Mouse (Mus musculus) MEL (cell line): ENCODE measurements around the gene Srebf1. TPM values are rescaled to one million over a fixed set of nuclear protein-coding genes. Genes with fewer than 3 reads are reported as not detected.

ENCODE experiments used
- DNase-seq: peaks from one replicate; pipeline ENCODE4 v3.0.0; 2011; ENCODE audit warnings: low read depth, low spot score
- H3K27ac ChIP-seq: 2 replicates; pipeline ENCODE4 v1.5.1; 2012; ENCODE audit warnings: low read depth, mild to moderate bottlenecking, control low read depth, low read length, moderate library complexity; ENCODE audit not compliant: control insufficient read depth
- H3K27me3 ChIP-seq, 2 experiments: fragments of 150-350 bp in 1 of 2; sonication (generic) in 1 of 2; 2 replicates each; pipeline ENCODE4 v1.6.1; 2012; ENCODE audit warnings: low read length in 2 of 2, mild to moderate bottlenecking in 2 of 2, improper control_type of control experiment in 1 of 2, moderate library complexity in 1 of 2; ENCODE audit not compliant: insufficient read depth in 2 of 2, control insufficient read depth in 1 of 2
- H3K36me3 ChIP-seq, 2 experiments: 2 replicates each; pipeline ENCODE4 v1.6.1; 2012 to 2014; ENCODE audit warnings: low read length in 2 of 2, improper control_type of control experiment in 1 of 2, inconsistent platforms in 1 of 2, mild to moderate bottlenecking in 1 of 2; ENCODE audit not compliant: insufficient read depth in 2 of 2, control insufficient read depth in 1 of 2
- H3K4me1 ChIP-seq, 2 experiments: fragments of 150-350 bp in 1 of 2; sonication (generic) in 1 of 2; 2 replicates each; pipeline ENCODE4 v1.6.1; 2012; ENCODE audit warnings: low read length in 2 of 2, improper control_type of control experiment in 1 of 2, mild to moderate bottlenecking in 1 of 2; ENCODE audit not compliant: insufficient read depth in 2 of 2, control insufficient read depth in 1 of 2
- H3K4me3 ChIP-seq, 2 experiments: fragments of 150-350 bp in 1 of 2; sonication (generic) in 1 of 2; 2 replicates each; pipeline ENCODE4 v1.5.1; 2012; ENCODE audit warnings: low read depth in 2 of 2, low read length in 2 of 2, mild to moderate bottlenecking in 2 of 2, moderate library complexity in 2 of 2, control low read depth in 1 of 2, improper control_type of control experiment in 1 of 2; ENCODE audit not compliant: control insufficient read depth in 1 of 2, insufficient read depth in 1 of 2
- H3K79me2 ChIP-seq: 2 replicates; pipeline ENCODE4 v1.6.1; 2012; ENCODE audit warnings: mild to moderate bottlenecking, low read length, moderate library complexity; ENCODE audit not compliant: control insufficient read depth, poor library complexity, insufficient read depth
- H3K9ac ChIP-seq: 2 replicates; pipeline ENCODE4 v1.6.1; 2012; ENCODE audit warnings: low read depth, mild to moderate bottlenecking, control low read depth, low read length, moderate library complexity; ENCODE audit not compliant: control insufficient read depth, poor library complexity, severe bottlenecking
- H3K9me3 ChIP-seq: fragments of 150-350 bp; sonication (generic); replicated peaks from 2 replicates; pipeline ENCODE4 v1.6.1; 2012; ENCODE audit warnings: mild to moderate bottlenecking, low read length, improper control_type of control experiment, moderate library complexity; ENCODE audit not compliant: insufficient read depth
- CHD1 ChIP-seq: IDR thresholded peaks from 2 replicates; pipeline ENCODE4 v1.6.1; 2012; ENCODE audit warnings: low read depth, mild to moderate bottlenecking, inconsistent platforms, low read length, improper control_type of control experiment
- CHD2 ChIP-seq: IDR thresholded peaks from 2 replicates; pipeline ENCODE4 v1.6.1; 2011; ENCODE audit warnings: low read length, improper control_type of control experiment
- GATA1 ChIP-seq: IDR thresholded peaks from 2 replicates; pipeline ENCODE4 v1.6.1; 2011; ENCODE audit warnings: low read depth, low read length, improper control_type of control experiment
- JUND ChIP-seq: IDR thresholded peaks from 2 replicates; pipeline ENCODE4 v1.6.1; 2011; ENCODE audit warnings: low read depth, mild to moderate bottlenecking, improper control_type of control experiment, low read length
- KAT2A ChIP-seq: conservative IDR thresholded peaks from 2 replicates; pipeline ENCODE4 v1.6.1; 2012; ENCODE audit warnings: low read depth, low read length, improper control_type of control experiment, inconsistent platforms
- MAX ChIP-seq: IDR thresholded peaks from 2 replicates; pipeline ENCODE4 v1.6.1; 2011; ENCODE audit warnings: low read length, improper control_type of control experiment
- MAZ ChIP-seq: IDR thresholded peaks from 2 replicates; pipeline ENCODE4 v1.6.1; 2012; ENCODE audit warnings: low read depth, mild to moderate bottlenecking, inconsistent platforms, low read length, improper control_type of control experiment
- NELFE ChIP-seq: IDR thresholded peaks from 2 replicates; pipeline ENCODE4 v1.6.1; 2011; ENCODE audit warnings: low read depth, low read length, improper control_type of control experiment
- POLR2A ChIP-seq, 2 experiments: IDR thresholded peaks; 2 replicates each; pipeline ENCODE4 v1.6.1; 2011 to 2012; ENCODE audit warnings: low read length in 2 of 2, mild to moderate bottlenecking in 2 of 2, control low read depth in 1 of 2, improper control_type of control experiment in 1 of 2, low read depth in 1 of 2, moderate library complexity in 1 of 2; ENCODE audit not compliant: control insufficient read depth in 1 of 2, insufficient read depth in 1 of 2, poor library complexity in 1 of 2
- POLR2AphosphoS2 ChIP-seq: IDR thresholded peaks from 2 replicates; pipeline ENCODE4 v1.6.1; 2011; ENCODE audit warnings: low read length, improper control_type of control experiment
- RAD21 ChIP-seq: IDR thresholded peaks from 2 replicates; pipeline ENCODE4 v1.6.1; 2011; ENCODE audit warnings: mild to moderate bottlenecking, low read depth, low read length, improper control_type of control experiment
- RCOR1 ChIP-seq: IDR thresholded peaks from 2 replicates; pipeline ENCODE4 v1.6.1; 2012; ENCODE audit warnings: low read depth, mild to moderate bottlenecking, inconsistent platforms, low read length, improper control_type of control experiment
- SIN3A ChIP-seq: IDR thresholded peaks from 2 replicates; pipeline ENCODE4 v1.6.1; 2012; ENCODE audit warnings: low read length, improper control_type of control experiment, inconsistent platforms
- TBP ChIP-seq: IDR thresholded peaks from 2 replicates; pipeline ENCODE4 v1.8.0; 2011; ENCODE audit warnings: low read depth, low read length, improper control_type of control experiment
- UBTF ChIP-seq: IDR thresholded peaks from 2 replicates; pipeline ENCODE4 v1.6.1; 2012; ENCODE audit warnings: low read depth, mild to moderate bottlenecking, inconsistent platforms, low read length, improper control_type of control experiment, moderate library complexity, borderline replicate concordance; ENCODE audit not compliant: insufficient read depth
- USF1 ChIP-seq: IDR thresholded peaks from 2 replicates; pipeline ENCODE4 v1.6.1; 2014; ENCODE audit warnings: low read depth, mild to moderate bottlenecking, inconsistent platforms, low read length, improper control_type of control experiment, moderate library complexity
- USF2 ChIP-seq, 2 experiments: IDR thresholded peaks; 2 replicates each; pipeline ENCODE4 v1.6.1; 2011 to 2012; ENCODE audit warnings: improper control_type of control experiment in 2 of 2, low read length in 2 of 2, borderline replicate concordance in 1 of 2, inconsistent platforms in 1 of 2, low read depth in 1 of 2, mild to moderate bottlenecking in 1 of 2; ENCODE audit not compliant: insufficient read depth in 1 of 2
- ZNF384 ChIP-seq: IDR thresholded peaks from 2 replicates; pipeline ENCODE4 v1.6.1; 2012; ENCODE audit warnings: low read depth, mild to moderate bottlenecking, inconsistent platforms, low read length, improper control_type of control experiment
- polyA plus RNA-seq, 2 experiments: library from polyadenylated mRNA; stranded (reverse) in 1 of 2; unstranded in 1 of 2; fragments of >175 nt in 1 of 2; fragments of >200 nt in 1 of 2; gene quantifications; 2 replicates each; pipeline versions ENCODE4 v1.2.1 to v1.2.4; 2012; ENCODE audit warnings: low replicate concordance in 2 of 2, low read depth in 1 of 2; ENCODE audit not compliant: insufficient read length in 2 of 2, insufficient read depth in 1 of 2, missing spikeins in 1 of 2
- total RNA-seq: library from RNA; depleted of rRNA; stranded (reverse); fragments of 300-350 nt; gene quantifications from 2 replicates; pipeline ENCODE4 v1.2.3, GENCODE M21; 2012

Gene Srebf1
- total and polyA plus RNA-seq, 3 experiments: 241 to 288 TPM; not detected in 1

- Histone ChIP-seq H3K4me3 (no peak overlapping the region), H3K79me2 (no peaks in the 10 kb centered on the region), H3K36me3 (peaks cover 0 to 9% of the 10 kb centered on the region in 2 experiments; a peak in 1 of 4 replicates), H3K27me3 (no peaks in the 10 kb centered on the region), H3K9me3 (no peaks in the 10 kb centered on the region), H3K9ac (no peak overlapping the region), H3K4me1 (peaks cover 0 to 3% of the 10 kb centered on the region in 2 experiments; a peak in 1 of 4 replicates), H3K27ac (no peak overlapping the region)
- peak; percentile 57 for DNase-seq
- TF ChIP-seq USF1: no peak
- no peak for TF ChIP-seq CHD1
- no peak for TF ChIP-seq SIN3A
- no peak for TF ChIP-seq GATA1
- no peak for TF ChIP-seq MAZ
Measured at GRCm38 (mm10) chr11:60185396-60186231, 36.8 kb downstream of the Srebf1 start.

DNA sequence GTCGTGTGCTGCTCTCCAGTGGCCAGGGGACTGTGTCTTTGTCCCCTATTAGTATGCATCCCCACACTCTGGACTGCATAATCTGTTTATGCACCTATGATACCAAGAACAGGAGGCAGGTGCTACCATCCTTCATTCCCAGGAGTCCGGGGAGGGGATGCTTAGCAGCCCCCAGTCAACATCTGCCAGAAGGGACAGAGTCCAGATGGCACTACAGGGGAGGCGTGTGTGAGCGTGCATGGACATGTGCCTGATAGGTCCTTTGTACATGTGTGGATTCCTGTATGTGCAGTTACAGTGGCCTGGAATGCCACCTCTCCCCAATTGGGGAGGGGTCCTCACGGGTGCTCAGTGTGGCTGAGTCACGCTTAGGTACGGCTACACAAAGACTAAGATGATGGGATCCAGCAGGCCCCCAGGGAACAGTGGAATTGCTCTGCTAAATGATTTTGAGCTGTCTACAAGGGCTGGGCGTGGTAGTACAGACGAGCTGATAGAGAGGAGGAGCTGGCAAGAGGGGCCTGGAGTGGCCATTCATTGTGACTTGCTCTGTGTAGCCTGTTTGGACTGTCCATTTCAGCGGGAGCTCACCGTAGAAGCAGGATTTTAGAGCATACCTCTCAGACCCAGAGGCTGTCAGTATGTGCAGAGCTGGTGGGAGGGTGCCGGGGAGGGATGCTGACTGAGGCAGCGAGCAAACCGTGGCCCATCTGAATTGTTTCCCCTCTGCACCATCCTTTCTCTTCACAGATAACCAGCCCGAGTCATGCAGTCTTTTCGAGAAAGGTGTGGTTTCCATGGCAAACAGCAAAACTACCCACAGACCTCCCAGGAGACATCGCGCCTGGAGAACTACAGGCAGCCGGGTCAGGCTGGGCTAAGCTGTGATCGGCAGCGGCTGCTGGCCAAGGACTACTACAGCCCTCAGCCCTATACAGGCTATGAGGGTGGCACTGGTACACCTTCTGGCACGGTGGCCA is 37.7 kb downstream of the Srebf1 start:
- H3K27me3 ChIP-seq: no peaks in the 10 kb centered on the region
- peaks cover 0 to 7% of the 10 kb centered on the region in 2 experiments; a peak in 1 of 4 replicates for H3K36me3 ChIP-seq
- no peak overlapping the region for H3K4me3 ChIP-seq

GRCm38 (mm10) chr11:60182741-60183140 is 39.6 kb downstream of the Srebf1 start:
- H3K4me3 ChIP-seq: no peak overlapping the region
- H3K36me3 ChIP-seq: peaks cover 2 to 9% of the 10 kb centered on the region in 2 experiments; a peak in 1 of 4 replicates
- H3K9me3 ChIP-seq: no peaks in the 10 kb centered on the region
- no peaks in the 10 kb centered on the region for H3K27me3 ChIP-seq
- H3K4me1 ChIP-seq: peaks cover 0 to 3% of the 10 kb centered on the region in 2 experiments; a peak in 1 of 4 replicates
- H3K79me2 ChIP-seq: no peaks in the 10 kb centered on the region
- no peak for TF ChIP-seq UBTF
- no peak for TF ChIP-seq USF2 (IDR thresholded peaks at IDR 0.05; ENCODE audit: borderline replicate concordance in 1 of 2, insufficient read depth in 1 of 2, low read depth in 1 of 2, low read length in 2 of 2)
- no peak for TF ChIP-seq CHD2
- TF ChIP-seq MAX: no peak
- TF ChIP-seq ZNF384: no peak
- TF ChIP-seq POLR2AphosphoS2: no peak
- no peak for TF ChIP-seq NELFE
- no peak for TF ChIP-seq KAT2A
- no peak for TF ChIP-seq RCOR1
- no peak for TF ChIP-seq MAZ
- no peak for TF ChIP-seq TBP
- TF ChIP-seq RAD21: no peak
- no peak overlapping the region for H3K9ac ChIP-seq
- no peak overlapping the region for H3K27ac ChIP-seq
- DNase-seq: no peak

More for the DNA sequence above, 37.7 kb downstream of the Srebf1 start:
- Histone ChIP-seq H3K4me1 (peaks cover 0 to 3% of the 10 kb centered on the region in 2 experiments; a peak in 1 of 4 replicates), H3K9me3 (no peaks in the 10 kb centered on the region), H3K79me2 (no peaks in the 10 kb centered on the region), H3K9ac (no peak overlapping the region), H3K27ac (no peak overlapping the region)
- no peak for DNase-seq
- no peak for TF ChIP-seq JUND
- 0 out of 4 replicates have a peak, but pooled peaks of 1 of the 2 experiments have one; percentile 4 for TF ChIP-seq POLR2A (IDR thresholded peaks at IDR 0.05; ENCODE audit: control insufficient read depth in 1 of 2, insufficient read depth in 1 of 2, low read depth in 1 of 2, low read length in 2 of 2, poor library complexity in 1 of 2)
